Mouse (Mus musculus): ENCODE measurements around the gene Serbp1. TPM values are rescaled to one million over a fixed set of nuclear protein-coding genes. Genes with fewer than 3 reads are reported as not detected.

Gene Serbp1
- total and polyA plus RNA-seq, 2 experiments from 2014 or later, result 134 to 283 TPM

DNA sequence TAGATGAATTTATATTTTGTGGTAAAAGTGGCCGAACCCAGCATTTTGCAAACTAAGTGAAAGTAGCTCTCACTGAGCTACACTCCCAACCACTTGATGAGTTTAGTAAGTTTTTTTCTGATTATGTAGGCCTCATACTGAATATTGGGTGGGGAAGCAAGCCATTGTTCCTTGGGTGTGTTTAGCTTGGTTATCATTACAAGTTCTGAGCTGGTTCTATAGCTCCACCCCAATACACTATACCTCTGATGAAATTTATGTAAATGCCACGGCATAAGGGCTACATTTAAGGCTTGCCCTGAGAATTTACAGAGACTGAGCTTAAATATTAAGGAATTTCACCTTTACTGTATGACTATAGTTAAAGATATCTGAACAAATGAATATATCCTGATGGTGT is 31.5 kb downstream of the Serbp1 start:
- peak overlapping the region; percentile 85 for H3K4me3 ChIP-seq (ENCODE audit: low read length)
- ATAC-seq (no peak), DNase-seq (ENCODE audit: low spot score) (no peak)
- H3K9me3 ChIP-seq (ENCODE audit: low read length), result no peaks in the 10 kb centered on the region
- H3K9ac ChIP-seq (replicated peaks; ENCODE audit: low read length), result no peak overlapping the region
- TF ChIP-seq CTCF (IDR thresholded peaks at IDR 0.05; ENCODE audit: low read depth), result no peak
- peak overlapping the region; percentile 77 for H3K4me2 ChIP-seq (ENCODE audit: low read depth, low read length)
- H3K27ac ChIP-seq, result no peak overlapping the region
- WGBS, result 33% methylated on average over 2 of the region's 2 CpGs
- H3K36me3 ChIP-seq (ENCODE audit: insufficient read depth, low read length), result no peaks in the 10 kb centered on the region
- peaks cover 8% of the 10 kb centered on the region; the same call in 1 of the 2 replicates for H3K4me1 ChIP-seq (ENCODE audit: insufficient read depth, low read length)
- H3K27me3 ChIP-seq (ENCODE audit: insufficient read depth, low read length), result no peaks in the 10 kb centered on the region

DNA sequence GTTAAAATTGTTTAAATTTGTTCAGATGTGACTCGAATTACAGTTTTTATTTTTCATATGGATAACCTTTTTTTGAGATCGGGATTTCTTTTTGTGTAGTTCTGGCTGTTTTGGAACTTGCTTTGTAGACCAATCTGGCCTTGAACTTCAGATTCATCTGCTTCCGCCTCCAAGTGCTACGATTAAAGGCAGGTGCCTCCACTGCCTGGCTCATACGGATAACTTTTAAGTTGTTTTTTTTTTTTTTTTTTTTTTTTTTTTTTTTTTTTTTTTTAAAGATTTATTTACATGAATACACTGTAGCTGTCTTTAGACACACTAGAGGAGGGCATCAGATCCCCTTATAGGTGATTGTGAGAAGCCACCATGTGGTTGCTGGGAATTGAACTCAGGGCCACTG is 40.0 kb downstream of the Serbp1 start:
- ATAC-seq (no peak), DNase-seq (ENCODE audit: low spot score) (no peak)
- TF ChIP-seq CTCF (IDR thresholded peaks at IDR 0.05; ENCODE audit: low read depth), result no peak
- H3K4me3 ChIP-seq (ENCODE audit: low read length), result no peak overlapping the region
- no peak overlapping the region for H3K27ac ChIP-seq
- peaks cover 13% of the 10 kb centered on the region; the same call in 1 of the 2 replicates for H3K36me3 ChIP-seq (ENCODE audit: insufficient read depth, low read length)
- no peaks in the 10 kb centered on the region for H3K27me3 ChIP-seq (ENCODE audit: insufficient read depth, low read length)
- H3K9me3 ChIP-seq (ENCODE audit: low read length), result no peaks in the 10 kb centered on the region
- WGBS, result 89% methylated on average over 5 of the region's 5 CpGs
- H3K4me2 ChIP-seq (ENCODE audit: low read depth, low read length), result no peak overlapping the region
- H3K9ac ChIP-seq (replicated peaks; ENCODE audit: low read length), result no peak overlapping the region
- no peaks in the 10 kb centered on the region for H3K4me1 ChIP-seq (ENCODE audit: insufficient read depth, low read length)

DNA sequence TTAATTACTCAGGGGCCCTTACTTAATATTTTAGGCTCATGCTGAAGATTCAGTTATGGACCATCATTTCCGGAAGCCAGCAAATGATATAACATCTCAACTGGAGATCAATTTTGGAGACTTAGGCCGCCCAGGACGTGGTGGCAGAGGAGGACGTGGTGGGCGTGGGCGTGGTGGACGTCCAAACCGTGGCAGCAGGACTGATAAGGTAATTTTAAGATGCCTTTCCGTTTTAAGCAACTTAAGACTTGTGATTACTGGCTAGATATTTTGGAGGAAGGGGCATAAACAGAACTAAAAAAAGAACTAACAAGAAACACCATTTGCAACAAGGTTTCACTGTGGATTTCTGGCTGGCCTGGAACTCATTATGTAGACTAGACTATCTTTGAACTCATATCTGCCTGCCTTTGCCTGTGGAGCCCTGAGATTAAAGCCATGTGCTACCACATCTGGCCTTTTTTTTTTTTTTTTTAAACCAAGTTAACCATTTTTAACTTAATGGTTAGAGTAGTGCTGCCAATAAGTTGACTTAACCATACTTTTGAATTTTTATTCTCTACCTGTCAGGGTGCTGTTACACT is 43.7 kb downstream of the Serbp1 start:
- WGBS, result 92% methylated on average over 9 of the region's 9 CpGs
- H3K4me1 ChIP-seq (ENCODE audit: insufficient read depth, low read length), result no peaks in the 10 kb centered on the region
- peaks cover 17% of the 10 kb centered on the region; the same call in 1 of the 2 replicates for H3K36me3 ChIP-seq (ENCODE audit: insufficient read depth, low read length)
- no peak overlapping the region for H3K4me3 ChIP-seq (ENCODE audit: low read length)
- no peaks in the 10 kb centered on the region for H3K27me3 ChIP-seq (ENCODE audit: insufficient read depth, low read length)
- no peak for TF ChIP-seq CTCF (IDR thresholded peaks at IDR 0.05; ENCODE audit: low read depth)
- no peak overlapping the region for H3K9ac ChIP-seq (replicated peaks; ENCODE audit: low read length)
- ATAC-seq (no peak), DNase-seq (ENCODE audit: low spot score) (no peak)
- no peak overlapping the region for H3K27ac ChIP-seq
- H3K4me2 ChIP-seq (ENCODE audit: low read depth, low read length), result no peak overlapping the region
- H3K9me3 ChIP-seq (ENCODE audit: low read length), result no peaks in the 10 kb centered on the region

DNA sequence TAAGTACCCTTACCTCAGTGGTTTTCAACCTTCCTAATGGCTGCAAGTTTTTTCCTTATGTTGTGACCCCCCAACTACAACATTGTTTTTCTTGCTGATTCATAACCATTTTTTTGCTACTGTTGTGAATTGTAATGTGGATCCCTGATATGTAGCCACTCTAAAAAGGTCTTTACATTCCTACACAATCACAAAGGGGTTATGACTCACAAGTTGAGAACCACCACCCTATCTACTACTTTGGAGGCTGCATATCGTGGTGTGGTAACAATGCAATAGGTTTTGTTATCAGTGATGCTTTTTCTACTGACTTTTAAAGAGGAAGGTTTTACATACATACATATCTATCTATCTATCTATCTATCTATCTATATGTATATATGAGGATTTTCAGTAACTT is 44.9 kb downstream of the Serbp1 start:
- Histone ChIP-seq H3K27me3 (ENCODE audit: insufficient read depth, low read length) (no peaks in the 10 kb centered on the region), H3K9me3 (ENCODE audit: low read length) (no peaks in the 10 kb centered on the region), H3K27ac (no peak overlapping the region), H3K4me2 (ENCODE audit: low read depth, low read length) (no peak overlapping the region), H3K4me1 (ENCODE audit: insufficient read depth, low read length) (no peaks in the 10 kb centered on the region), H3K36me3 (ENCODE audit: insufficient read depth, low read length) (peaks cover 20% of the 10 kb centered on the region; the same call in 1 of the 2 replicates), H3K4me3 (ENCODE audit: low read length) (no peak overlapping the region), H3K9ac (replicated peaks; ENCODE audit: low read length) (no peak overlapping the region)
- WGBS, result 90% methylated on average over 1 of the region's 1 CpGs
- no peak for TF ChIP-seq CTCF (IDR thresholded peaks at IDR 0.05; ENCODE audit: low read depth)
- no peak for ATAC-seq
- DNase-seq (ENCODE audit: low spot score), result no peak

DNA sequence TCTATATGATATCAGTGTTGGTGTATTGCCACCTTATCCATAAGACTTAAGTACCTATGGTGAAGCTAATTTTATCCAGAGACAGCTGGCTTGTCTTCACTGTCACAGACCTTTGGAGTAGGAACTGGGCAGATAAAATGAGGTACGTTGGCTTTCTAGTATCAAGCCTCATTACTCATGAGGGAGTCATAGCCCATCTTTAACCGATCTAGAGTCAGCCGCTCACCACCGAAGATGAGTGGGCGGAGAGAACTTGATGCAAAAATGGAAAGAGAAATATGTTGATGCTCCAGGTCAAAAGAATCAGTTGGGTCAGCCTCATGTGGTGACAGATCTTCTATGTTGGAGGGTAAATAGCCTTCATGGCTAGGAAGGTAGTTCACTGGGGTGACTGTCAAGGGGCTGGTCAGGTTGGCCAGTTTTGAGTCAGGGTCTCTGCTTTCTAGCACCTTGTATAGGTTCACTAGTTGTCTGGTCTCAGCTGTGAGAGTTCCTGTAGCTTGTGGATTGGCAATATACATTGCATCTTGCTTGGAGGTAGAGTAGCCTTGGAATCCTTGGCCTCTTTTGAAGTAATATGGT is 54.2 kb downstream of the Serbp1 start:
- Histone ChIP-seq H3K4me3 (ENCODE audit: low read length) (no peak overlapping the region), H3K36me3 (ENCODE audit: insufficient read depth, low read length) (peaks cover 3% of the 10 kb centered on the region; the same call in 1 of the 2 replicates), H3K9me3 (ENCODE audit: low read length) (no peaks in the 10 kb centered on the region), H3K9ac (replicated peaks; ENCODE audit: low read length) (no peak overlapping the region), H3K4me2 (ENCODE audit: low read depth, low read length) (no peak overlapping the region), H3K27me3 (ENCODE audit: insufficient read depth, low read length) (no peaks in the 10 kb centered on the region), H3K27ac (no peak overlapping the region), H3K4me1 (ENCODE audit: insufficient read depth, low read length) (no peaks in the 10 kb centered on the region)
- WGBS, result 92% methylated on average over 5 of the region's 5 CpGs
- TF ChIP-seq CTCF (IDR thresholded peaks at IDR 0.05; ENCODE audit: low read depth), result no peak
- DNase-seq (ENCODE audit: low spot score) (no peak), ATAC-seq (no peak)

DNA sequence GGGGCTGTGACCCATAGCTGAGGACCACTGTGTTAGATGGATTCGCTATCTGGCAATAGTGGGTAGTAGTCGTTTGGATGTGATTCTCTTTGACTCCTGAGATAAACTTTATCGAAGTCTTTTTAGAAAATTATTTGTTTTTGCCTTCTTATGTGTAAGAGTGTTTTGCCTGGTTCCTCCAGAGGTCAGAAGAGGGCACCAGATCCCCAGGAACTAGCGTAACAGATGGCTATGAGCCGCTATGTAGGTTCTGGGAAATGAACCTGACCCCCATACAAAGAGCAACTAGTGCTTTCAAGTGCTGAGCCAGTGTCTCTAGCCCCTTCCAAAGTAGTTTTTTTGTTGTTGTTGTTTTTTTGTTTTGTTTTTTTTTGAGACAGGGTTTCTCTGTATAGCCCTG is 58.1 kb downstream of the Serbp1 start:
- Histone ChIP-seq H3K9me3 (ENCODE audit: low read length) (no peaks in the 10 kb centered on the region), H3K4me3 (ENCODE audit: low read length) (no peak overlapping the region), H3K4me1 (ENCODE audit: insufficient read depth, low read length) (no peaks in the 10 kb centered on the region), H3K9ac (replicated peaks; ENCODE audit: low read length) (no peak overlapping the region), H3K36me3 (ENCODE audit: insufficient read depth, low read length) (no peaks in the 10 kb centered on the region), H3K27ac (no peak overlapping the region), H3K4me2 (ENCODE audit: low read depth, low read length) (no peak overlapping the region), H3K27me3 (ENCODE audit: insufficient read depth, low read length) (no peaks in the 10 kb centered on the region)
- ATAC-seq (no peak), DNase-seq (ENCODE audit: low spot score) (no peak)
- 0 out of 2 replicates have a peak, but pooled peaks have one; percentile 16 for TF ChIP-seq CTCF (IDR thresholded peaks at IDR 0.05; ENCODE audit: low read depth)
- 65% methylated on average over 5 of the region's 5 CpGs for WGBS

DNA sequence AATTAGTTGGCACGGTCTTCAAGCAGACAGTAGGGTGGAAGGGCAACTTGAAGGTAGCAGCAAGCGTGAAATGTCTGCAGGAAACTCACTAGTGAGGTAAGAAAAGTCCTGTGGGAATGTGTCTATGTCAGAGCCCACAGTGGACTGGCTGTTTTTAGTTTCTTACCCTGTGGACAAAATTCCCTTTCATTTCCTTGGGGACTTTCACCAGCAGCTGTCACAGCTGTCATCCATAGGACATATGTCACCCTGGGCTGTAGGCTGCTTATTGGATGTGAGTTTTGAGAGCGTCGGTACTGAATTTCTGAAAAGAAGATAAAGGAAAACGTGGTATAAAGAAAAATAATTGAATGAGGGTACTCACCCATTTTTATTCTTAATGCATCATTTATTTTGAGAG is 60.8 kb downstream of the Serbp1 start:
- Histone ChIP-seq H3K4me1 (ENCODE audit: insufficient read depth, low read length) (no peaks in the 10 kb centered on the region), H3K27ac (no peak overlapping the region), H3K36me3 (ENCODE audit: insufficient read depth, low read length) (no peaks in the 10 kb centered on the region), H3K9ac (replicated peaks; ENCODE audit: low read length) (no peak overlapping the region), H3K27me3 (ENCODE audit: insufficient read depth, low read length) (no peaks in the 10 kb centered on the region), H3K9me3 (ENCODE audit: low read length) (no peaks in the 10 kb centered on the region), H3K4me2 (ENCODE audit: low read depth, low read length) (no peak overlapping the region), H3K4me3 (ENCODE audit: low read length) (no peak overlapping the region)
- no peak for TF ChIP-seq CTCF (IDR thresholded peaks at IDR 0.05; ENCODE audit: low read depth)
- ATAC-seq (no peak), DNase-seq (ENCODE audit: low spot score) (no peak)
- 59% methylated on average over 5 of the region's 5 CpGs for WGBS

Data from hindbrain, postnatal 0 days (tissue).